Mouse (Mus musculus) MEL (cell line): ENCODE results near the gene Akap13. TPM values are rescaled to one million over a fixed set of nuclear protein-coding genes. Genes with fewer than 3 reads are reported as not detected.
A peak's percentile ranks its signal among the peaks of the same experiment; 100 is the strongest.

ENCODE experiments used
- DNase-seq: peaks from one replicate; pipeline ENCODE4 v3.0.0; 2011; ENCODE audit warnings: low read depth, low spot score
- H3K27ac ChIP-seq: 2 replicates; pipeline ENCODE4 v1.5.1; 2012; ENCODE audit warnings: low read depth, mild to moderate bottlenecking, control low read depth, low read length, moderate library complexity; ENCODE audit not compliant: control insufficient read depth
- H3K27me3 ChIP-seq, 2 experiments: fragments of 150-350 bp in 1 of 2; sonication (generic) in 1 of 2; 2 replicates each; pipeline ENCODE4 v1.6.1; 2012; ENCODE audit warnings: low read length in 2 of 2, mild to moderate bottlenecking in 2 of 2, improper control_type of control experiment in 1 of 2, moderate library complexity in 1 of 2; ENCODE audit not compliant: insufficient read depth in 2 of 2, control insufficient read depth in 1 of 2
- H3K36me3 ChIP-seq, 2 experiments: 2 replicates each; pipeline ENCODE4 v1.6.1; 2012 to 2014; ENCODE audit warnings: low read length in 2 of 2, improper control_type of control experiment in 1 of 2, inconsistent platforms in 1 of 2, mild to moderate bottlenecking in 1 of 2; ENCODE audit not compliant: insufficient read depth in 2 of 2, control insufficient read depth in 1 of 2
- H3K4me1 ChIP-seq, 2 experiments: fragments of 150-350 bp in 1 of 2; sonication (generic) in 1 of 2; 2 replicates each; pipeline ENCODE4 v1.6.1; 2012; ENCODE audit warnings: low read length in 2 of 2, improper control_type of control experiment in 1 of 2, mild to moderate bottlenecking in 1 of 2; ENCODE audit not compliant: insufficient read depth in 2 of 2, control insufficient read depth in 1 of 2
- H3K4me3 ChIP-seq, 2 experiments: fragments of 150-350 bp in 1 of 2; sonication (generic) in 1 of 2; 2 replicates each; pipeline ENCODE4 v1.5.1; 2012; ENCODE audit warnings: low read depth in 2 of 2, low read length in 2 of 2, mild to moderate bottlenecking in 2 of 2, moderate library complexity in 2 of 2, control low read depth in 1 of 2, improper control_type of control experiment in 1 of 2; ENCODE audit not compliant: control insufficient read depth in 1 of 2, insufficient read depth in 1 of 2
- H3K79me2 ChIP-seq: 2 replicates; pipeline ENCODE4 v1.6.1; 2012; ENCODE audit warnings: mild to moderate bottlenecking, low read length, moderate library complexity; ENCODE audit not compliant: control insufficient read depth, poor library complexity, insufficient read depth
- H3K9ac ChIP-seq: 2 replicates; pipeline ENCODE4 v1.6.1; 2012; ENCODE audit warnings: low read depth, mild to moderate bottlenecking, control low read depth, low read length, moderate library complexity; ENCODE audit not compliant: control insufficient read depth, poor library complexity, severe bottlenecking
- H3K9me3 ChIP-seq: fragments of 150-350 bp; sonication (generic); replicated peaks from 2 replicates; pipeline ENCODE4 v1.6.1; 2012; ENCODE audit warnings: mild to moderate bottlenecking, low read length, improper control_type of control experiment, moderate library complexity; ENCODE audit not compliant: insufficient read depth
- BHLHE40 ChIP-seq: IDR thresholded peaks from 2 replicates; pipeline ENCODE4 v1.6.1; 2012; ENCODE audit warnings: low read depth, mild to moderate bottlenecking, inconsistent platforms, low read length, improper control_type of control experiment, borderline replicate concordance
- EP300 ChIP-seq, 2 experiments: IDR thresholded peaks; 2 replicates each; pipeline ENCODE4 v1.6.1; 2011; ENCODE audit warnings: improper control_type of control experiment in 2 of 2, low read length in 2 of 2, low read depth in 1 of 2, mild to moderate bottlenecking in 1 of 2
- GABPA ChIP-seq: IDR thresholded peaks from 2 replicates; pipeline ENCODE4 v1.6.1; 2012; ENCODE audit warnings: low read depth, mild to moderate bottlenecking, inconsistent platforms, low read length, improper control_type of control experiment, moderate library complexity
- MAX ChIP-seq: IDR thresholded peaks from 2 replicates; pipeline ENCODE4 v1.6.1; 2011; ENCODE audit warnings: low read length, improper control_type of control experiment
- MAZ ChIP-seq: IDR thresholded peaks from 2 replicates; pipeline ENCODE4 v1.6.1; 2012; ENCODE audit warnings: low read depth, mild to moderate bottlenecking, inconsistent platforms, low read length, improper control_type of control experiment
- MXI1 ChIP-seq: IDR thresholded peaks from 2 replicates; pipeline ENCODE4 v1.6.1; 2011; ENCODE audit warnings: mild to moderate bottlenecking, low read depth, low read length, improper control_type of control experiment
- MYC ChIP-seq: IDR thresholded peaks from 2 replicates; pipeline ENCODE4 v1.6.1; 2011; ENCODE audit warnings: low read depth, mild to moderate bottlenecking, low read length, improper control_type of control experiment, moderate library complexity
- NELFE ChIP-seq: IDR thresholded peaks from 2 replicates; pipeline ENCODE4 v1.6.1; 2011; ENCODE audit warnings: low read depth, low read length, improper control_type of control experiment
- NRF1 ChIP-seq: IDR thresholded peaks from 2 replicates; pipeline ENCODE4 v1.6.1; 2014; ENCODE audit warnings: low read depth, mild to moderate bottlenecking, inconsistent platforms, low read length, improper control_type of control experiment, moderate library complexity; ENCODE audit not compliant: poor library complexity, insufficient read depth, severe bottlenecking
- POLR2AphosphoS2 ChIP-seq: IDR thresholded peaks from 2 replicates; pipeline ENCODE4 v1.6.1; 2011; ENCODE audit warnings: low read length, improper control_type of control experiment
- SIN3A ChIP-seq: IDR thresholded peaks from 2 replicates; pipeline ENCODE4 v1.6.1; 2012; ENCODE audit warnings: low read length, improper control_type of control experiment, inconsistent platforms
- TBP ChIP-seq: IDR thresholded peaks from 2 replicates; pipeline ENCODE4 v1.8.0; 2011; ENCODE audit warnings: low read depth, low read length, improper control_type of control experiment
- TCF12 ChIP-seq: IDR thresholded peaks from 2 replicates; pipeline ENCODE4 v1.6.1; 2014; ENCODE audit warnings: low read depth, mild to moderate bottlenecking, inconsistent platforms, low read length, improper control_type of control experiment, moderate library complexity
- UBTF ChIP-seq: IDR thresholded peaks from 2 replicates; pipeline ENCODE4 v1.6.1; 2012; ENCODE audit warnings: low read depth, mild to moderate bottlenecking, inconsistent platforms, low read length, improper control_type of control experiment, moderate library complexity, borderline replicate concordance; ENCODE audit not compliant: insufficient read depth
- USF2 ChIP-seq, 2 experiments: IDR thresholded peaks; 2 replicates each; pipeline ENCODE4 v1.6.1; 2011 to 2012; ENCODE audit warnings: improper control_type of control experiment in 2 of 2, low read length in 2 of 2, borderline replicate concordance in 1 of 2, inconsistent platforms in 1 of 2, low read depth in 1 of 2, mild to moderate bottlenecking in 1 of 2; ENCODE audit not compliant: insufficient read depth in 1 of 2
- ZC3H11A ChIP-seq: IDR thresholded peaks from 2 replicates; pipeline ENCODE4 v1.6.1; 2012; ENCODE audit warnings: low read depth, mild to moderate bottlenecking, inconsistent platforms, low read length, improper control_type of control experiment
- polyA plus RNA-seq, 2 experiments: library from polyadenylated mRNA; stranded (reverse) in 1 of 2; unstranded in 1 of 2; fragments of >175 nt in 1 of 2; fragments of >200 nt in 1 of 2; gene quantifications; 2 replicates each; pipeline versions ENCODE4 v1.2.1 to v1.2.4; 2012; ENCODE audit warnings: low replicate concordance in 2 of 2, low read depth in 1 of 2; ENCODE audit not compliant: insufficient read length in 2 of 2, insufficient read depth in 1 of 2, missing spikeins in 1 of 2
- total RNA-seq: library from RNA; depleted of rRNA; stranded (reverse); fragments of 300-350 nt; gene quantifications from 2 replicates; pipeline ENCODE4 v1.2.3, GENCODE M21; 2012

The Akap13 gene
- total and polyA plus RNA-seq, 3 experiments, result 4.1 to 4.5 TPM; not detected in 1

GRCm38 (mm10) chr7:75585409-75585808, 130.1 kb downstream of the Akap13 start:
- H3K27ac ChIP-seq, result no peak overlapping the region
- H3K4me1 ChIP-seq, result peaks cover 40 to 45% of the 10 kb centered on the region in 2 experiments
- TF ChIP-seq ZC3H11A, result no peak
- TF ChIP-seq SIN3A, result no peak
- no peak for TF ChIP-seq TCF12
- no peak for TF ChIP-seq POLR2AphosphoS2
- TF ChIP-seq MAX, result no peak
- no peak for TF ChIP-seq BHLHE40
- TF ChIP-seq UBTF, result no peak
- TF ChIP-seq TBP, result no peak
- H3K9ac ChIP-seq, result no peak overlapping the region
- no peak for DNase-seq
- H3K36me3 ChIP-seq, result peaks cover 0 to 57% of the 10 kb centered on the region in 2 experiments; a peak in 2 of 4 replicates
- H3K27me3 ChIP-seq, result no peaks in the 10 kb centered on the region
- no peak overlapping the region for H3K4me3 ChIP-seq
- no peaks in the 10 kb centered on the region for H3K79me2 ChIP-seq
- no peaks in the 10 kb centered on the region for H3K9me3 ChIP-seq

GRCm38 (mm10) chr7:75586113-75586512, 130.8 kb downstream of the Akap13 start:
- peaks cover 0 to 57% of the 10 kb centered on the region in 2 experiments; a peak in 2 of 4 replicates for H3K36me3 ChIP-seq
- H3K4me3 ChIP-seq, result peak overlapping the region; percentile 43 to 44
- no peaks in the 10 kb centered on the region for H3K27me3 ChIP-seq
- DNase-seq, result peak; percentile 67
- H3K27ac ChIP-seq, result peak overlapping the region; percentile 51
- H3K9me3 ChIP-seq, result no peaks in the 10 kb centered on the region
- no peak for TF ChIP-seq MYC
- peak; percentile 24; the same call in 1 of the 2 replicates for TF ChIP-seq SIN3A
- 0 out of 2 replicates have a peak, but pooled peaks have one; percentile 37 for TF ChIP-seq TBP
- TF ChIP-seq TCF12, result 0 out of 2 replicates have a peak, but pooled peaks have one; percentile 13
- TF ChIP-seq MXI1, result no peak
- H3K79me2 ChIP-seq, result no peaks in the 10 kb centered on the region
- H3K9ac ChIP-seq, result peak overlapping the region; percentile 51
- H3K4me1 ChIP-seq, result peaks cover 40 to 45% of the 10 kb centered on the region in 2 experiments

DNA sequence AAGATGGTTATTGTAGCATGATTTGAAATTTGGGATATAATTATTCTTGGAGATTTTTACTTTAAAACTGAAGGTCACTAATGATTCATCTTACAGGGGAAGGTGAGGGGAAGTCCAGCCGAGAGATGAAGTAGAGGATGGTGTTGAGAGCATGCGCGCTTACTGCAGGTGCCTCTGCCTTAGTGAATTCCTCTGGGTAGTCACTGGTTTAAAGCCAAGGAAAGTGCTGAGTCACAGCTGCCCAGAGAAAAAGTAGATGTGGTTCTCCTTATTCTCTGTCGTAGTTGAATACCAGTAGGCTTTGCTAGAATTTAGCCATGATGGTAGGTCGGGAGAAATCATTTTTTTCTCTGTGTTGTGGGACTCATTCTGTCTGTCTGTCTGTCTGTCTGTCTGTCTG, 132.4 kb downstream of the Akap13 start:
- Histone ChIP-seq H3K27ac (peak overlapping the region; percentile 27; the same call in 1 of the 2 replicates), H3K27me3 (no peaks in the 10 kb centered on the region), H3K4me1 (peaks cover 30 to 33% of the 10 kb centered on the region in 2 experiments), H3K9me3 (no peaks in the 10 kb centered on the region), H3K36me3 (peaks cover 0 to 43% of the 10 kb centered on the region in 2 experiments; a peak in 2 of 4 replicates), H3K79me2 (no peaks in the 10 kb centered on the region), H3K9ac (no peak overlapping the region), H3K4me3 (no peak overlapping the region)
- TF ChIP-seq NRF1 (no peak), POLR2AphosphoS2 (no peak), EP300 (IDR thresholded peaks at IDR 0.05; ENCODE audit: low read depth in 1 of 2, low read length in 2 of 2) (0 out of 4 replicates have a peak, but pooled peaks of 1 of the 2 experiments have one; percentile 11), UBTF (no peak), MAZ (no peak), GABPA (peak; percentile 82), NELFE (no peak), TCF12 (no peak), MAX (no peak), SIN3A (peak; percentile 25; the same call in 1 of the 2 replicates), BHLHE40 (no peak), USF2 (IDR thresholded peaks at IDR 0.05; ENCODE audit: borderline replicate concordance in 1 of 2, insufficient read depth in 1 of 2, low read depth in 1 of 2, low read length in 2 of 2) (no peak)
- peak; percentile 70 for DNase-seq
